Mouse (Mus musculus): ENCODE data around the gene Hpse2.

The Hpse2 gene

DNA sequence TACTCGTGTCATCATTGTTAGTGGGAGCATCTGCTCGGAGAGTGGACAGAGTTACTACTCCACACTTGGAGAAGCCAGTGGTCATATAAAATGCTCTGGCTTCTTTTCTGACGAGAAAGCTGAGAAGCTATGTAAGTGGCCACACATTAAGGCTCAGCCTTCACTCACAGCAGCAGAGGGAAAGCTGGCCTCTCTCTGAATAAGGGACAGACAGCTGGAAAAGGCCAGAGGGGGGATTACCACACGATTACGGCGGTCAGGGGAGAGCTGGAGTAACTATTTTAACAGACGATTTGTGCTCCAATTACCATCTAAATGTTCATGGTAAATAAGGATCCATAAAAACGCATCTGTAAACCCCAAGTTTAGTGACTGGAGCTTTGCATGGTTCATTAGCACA is 232.1 kb downstream of the Hpse2 start:
- no peak for DNase-seq (ENCODE audit: low spot score)

DNA sequence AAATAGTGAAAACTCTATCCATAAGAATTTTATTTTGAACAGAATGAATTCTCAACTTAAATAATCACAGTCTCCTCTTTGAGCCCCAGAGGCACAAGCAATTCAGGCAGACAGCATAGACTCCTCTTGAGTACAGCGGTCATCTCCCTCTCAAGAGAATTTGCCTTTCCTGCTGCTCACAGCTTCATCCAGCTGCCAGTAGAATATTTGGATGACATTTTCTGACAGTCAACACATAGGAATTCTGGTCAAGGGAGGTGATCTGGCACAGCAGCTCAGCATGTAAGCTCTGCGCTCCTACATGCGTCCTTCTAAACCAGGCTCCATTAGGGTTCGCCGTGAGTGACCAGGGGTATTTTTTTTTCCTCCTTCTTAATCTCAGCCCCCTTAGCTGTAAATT is 232.6 kb downstream of the Hpse2 start:
- DNase-seq (ENCODE audit: low spot score): no peak

DNA sequence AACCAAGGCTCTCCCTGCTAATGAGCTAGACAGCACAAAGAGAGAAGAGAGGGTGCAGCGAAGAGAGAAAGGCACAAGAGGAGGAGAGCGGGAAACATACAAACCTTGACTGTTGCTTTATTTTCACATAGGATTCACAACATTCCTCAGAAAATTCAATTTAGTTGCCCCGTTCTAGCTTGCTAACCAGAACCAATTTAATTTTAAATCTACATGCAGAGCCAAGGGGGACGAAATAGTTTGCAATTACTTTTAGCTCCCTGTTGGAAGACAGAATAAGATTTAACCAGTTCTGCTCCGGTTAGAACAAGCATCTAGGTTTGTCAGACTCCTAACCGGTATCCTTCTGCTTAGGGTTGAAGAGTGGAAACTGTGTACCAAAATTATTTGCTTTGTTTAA is 240.3 kb downstream of the Hpse2 start:
- no peak for DNase-seq (ENCODE audit: low spot score)

DNA sequence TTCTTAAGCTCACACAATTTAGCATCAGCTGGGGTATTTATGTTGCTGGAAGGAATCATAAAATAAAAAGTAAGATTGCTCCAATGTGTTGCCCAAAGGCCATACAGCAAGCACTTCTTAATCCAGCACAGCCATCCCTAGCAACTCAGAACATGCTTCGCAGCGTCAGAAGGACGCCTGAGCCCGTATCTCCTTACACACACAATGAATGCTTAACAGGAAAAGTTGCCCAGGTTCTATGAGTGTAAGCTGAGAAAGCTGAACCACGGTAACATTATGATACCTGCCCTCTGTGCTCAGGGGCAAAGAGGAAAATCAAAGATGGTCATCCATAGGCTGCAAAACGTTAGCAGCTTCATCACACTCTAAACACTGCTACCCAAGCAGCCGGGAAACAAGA is 241.3 kb downstream of the Hpse2 start:
- DNase-seq (ENCODE audit: low spot score): no peak

DNA sequence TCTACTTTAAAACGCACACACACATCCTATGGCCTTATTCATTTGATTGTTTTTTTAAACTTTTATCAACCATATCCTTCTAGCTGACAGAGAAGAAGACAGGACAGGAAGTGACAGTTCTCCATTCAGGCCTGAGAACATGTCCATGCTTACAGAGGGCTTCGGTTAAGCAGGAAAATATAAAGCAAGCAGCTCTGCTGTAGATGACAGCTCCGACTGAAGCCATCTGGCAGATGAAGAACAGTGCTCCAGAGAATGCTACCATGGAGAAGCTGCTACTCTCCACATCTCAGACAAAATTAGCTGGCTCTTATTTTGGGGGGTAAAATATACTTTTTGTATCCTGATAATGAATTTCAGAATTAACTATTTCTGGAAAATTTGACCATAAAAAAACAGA is 246.5 kb downstream of the Hpse2 start:
- no peak for DNase-seq (ENCODE audit: low spot score)

DNA sequence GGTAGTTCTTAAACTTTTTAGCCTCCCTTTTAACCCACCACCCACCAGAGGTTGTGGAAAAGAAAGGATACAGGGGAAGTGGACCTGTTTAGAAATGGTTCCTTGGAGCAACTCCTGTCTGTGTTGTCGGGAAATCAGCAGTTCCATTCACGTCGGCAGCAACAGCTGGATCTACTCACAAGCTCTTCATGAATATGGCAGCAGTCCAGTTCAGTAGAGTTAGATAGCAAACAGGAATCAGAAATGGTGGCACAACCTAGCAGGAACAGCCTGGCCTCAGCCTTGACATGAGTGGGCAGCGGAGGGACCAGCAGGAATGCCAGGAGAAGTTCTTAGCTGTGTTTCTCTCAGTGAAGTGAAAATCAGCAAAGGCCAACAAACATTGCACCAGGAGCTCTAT is 278.4 kb downstream of the Hpse2 start:
- no peak for DNase-seq (ENCODE audit: low spot score)

DNA sequence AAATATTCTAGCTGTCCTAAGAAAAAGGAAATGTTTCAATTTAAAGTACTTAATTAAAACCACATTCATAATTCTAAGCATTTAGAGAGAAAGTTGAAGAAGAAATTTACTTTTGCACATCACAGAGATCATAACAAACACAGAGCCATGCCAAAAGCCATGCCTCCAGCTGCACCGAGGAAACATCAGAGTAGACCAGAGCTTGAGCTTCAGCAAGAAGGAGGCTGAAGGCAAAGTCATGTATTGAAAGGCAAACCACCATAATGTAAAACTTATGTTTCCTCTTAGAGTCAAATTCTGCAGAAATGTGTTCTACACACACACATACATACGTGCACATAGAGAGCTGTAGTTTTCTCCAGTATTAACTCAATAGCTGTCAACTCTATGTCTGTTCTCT is 291.2 kb downstream of the Hpse2 start:
- DNase-seq (ENCODE audit: low spot score): no peak

DNA sequence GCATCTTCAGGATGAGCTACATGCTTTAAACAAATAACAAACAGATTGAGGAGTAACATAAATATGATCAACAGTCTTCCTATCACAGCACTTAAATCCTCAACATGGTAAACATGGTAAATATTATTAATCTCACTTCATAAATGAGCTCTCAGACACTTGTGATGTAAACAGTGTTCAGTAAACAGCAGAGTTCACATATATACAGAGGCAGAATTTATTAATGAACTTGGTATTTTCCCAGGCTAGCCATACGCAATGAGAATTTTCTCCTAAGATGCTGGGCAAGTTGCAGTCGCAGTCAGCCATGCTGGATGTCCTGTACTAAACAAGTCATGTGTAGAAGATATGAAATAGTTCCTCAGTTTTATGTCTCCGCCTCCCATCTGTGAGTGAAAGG is 300.9 kb downstream of the Hpse2 start:
- no peak for DNase-seq (ENCODE audit: low spot score)

DNA sequence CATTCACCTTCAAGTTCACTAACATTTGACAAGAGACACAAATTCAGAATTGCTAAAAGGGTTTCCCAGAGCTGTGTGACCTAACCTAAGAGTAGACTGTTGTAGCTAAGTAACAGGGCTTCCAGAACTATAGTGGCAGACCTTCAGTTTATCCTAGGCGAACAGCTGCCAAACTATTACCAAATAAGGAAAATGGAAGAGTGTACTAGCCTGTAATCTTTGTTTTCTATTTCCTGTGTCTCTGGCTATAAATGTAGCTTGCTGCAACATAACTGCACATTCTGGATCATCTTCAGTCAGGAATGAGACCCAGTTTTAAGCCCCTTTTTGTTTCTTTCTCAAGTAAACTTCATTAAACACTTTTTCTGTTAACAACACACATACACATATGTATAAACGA is 324.0 kb downstream of the Hpse2 start:
- DNase-seq (ENCODE audit: low spot score): no peak

DNA sequence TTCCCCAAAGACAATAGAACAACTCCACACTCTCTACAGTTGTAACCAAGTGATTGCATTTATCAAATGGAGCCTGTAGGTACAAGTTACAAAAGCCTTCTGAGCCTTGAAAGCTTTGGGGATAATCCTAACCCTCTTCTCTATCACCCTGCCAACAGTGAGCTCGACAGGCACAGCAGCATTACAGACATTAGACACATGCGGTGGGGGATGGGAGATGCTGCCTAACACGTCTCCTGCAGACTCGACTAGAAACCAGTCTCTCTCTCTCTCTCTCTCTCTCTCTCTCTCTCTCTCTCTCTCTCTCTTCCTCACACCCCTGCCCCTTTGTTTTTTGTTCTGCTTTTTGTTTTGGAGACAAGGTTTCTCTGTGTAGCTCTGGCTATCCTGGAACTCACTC is 343.6 kb downstream of the Hpse2 start:
- no peak for DNase-seq (ENCODE audit: low spot score)

DNA sequence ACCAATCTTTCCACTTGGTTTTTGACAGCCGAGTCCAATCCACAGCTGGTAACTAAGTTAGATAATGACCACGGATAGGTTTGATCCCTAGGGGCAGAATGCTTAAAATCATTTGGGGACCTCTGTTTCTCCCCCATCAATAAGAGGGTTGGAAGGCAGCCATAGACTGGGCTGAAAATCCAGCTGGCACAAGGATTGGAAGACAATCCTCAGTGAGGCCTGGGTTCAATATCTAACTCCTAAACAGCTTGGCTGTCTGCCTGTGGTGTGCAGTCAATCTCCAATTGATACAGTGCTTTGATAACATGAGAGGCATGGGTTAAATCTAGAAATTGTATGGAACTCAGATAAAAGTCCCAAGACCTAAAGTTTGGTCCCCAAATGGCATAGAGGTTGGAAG is 345.4 kb downstream of the Hpse2 start:
- DNase-seq (ENCODE audit: low spot score): no peak

DNA sequence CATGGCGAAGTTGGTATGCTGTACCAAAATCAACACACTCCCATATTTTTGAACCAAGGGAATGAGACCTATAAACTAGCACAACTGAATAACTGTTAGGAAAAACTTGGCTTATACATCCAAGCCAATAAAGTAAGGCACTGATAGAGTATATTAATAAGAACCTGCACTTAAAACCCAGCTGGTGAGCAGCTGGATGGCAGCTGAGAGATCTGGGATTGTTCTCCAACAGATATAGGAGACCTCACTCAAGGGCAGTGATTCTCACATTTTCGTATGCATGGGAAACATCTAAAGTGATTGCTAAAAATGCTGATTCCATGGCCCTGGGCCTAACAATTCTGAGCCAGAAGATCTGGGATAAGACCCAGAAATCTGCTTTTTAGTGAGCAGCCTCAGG is 345.9 kb downstream of the Hpse2 start:
- no peak for DNase-seq (ENCODE audit: low spot score)

DNA sequence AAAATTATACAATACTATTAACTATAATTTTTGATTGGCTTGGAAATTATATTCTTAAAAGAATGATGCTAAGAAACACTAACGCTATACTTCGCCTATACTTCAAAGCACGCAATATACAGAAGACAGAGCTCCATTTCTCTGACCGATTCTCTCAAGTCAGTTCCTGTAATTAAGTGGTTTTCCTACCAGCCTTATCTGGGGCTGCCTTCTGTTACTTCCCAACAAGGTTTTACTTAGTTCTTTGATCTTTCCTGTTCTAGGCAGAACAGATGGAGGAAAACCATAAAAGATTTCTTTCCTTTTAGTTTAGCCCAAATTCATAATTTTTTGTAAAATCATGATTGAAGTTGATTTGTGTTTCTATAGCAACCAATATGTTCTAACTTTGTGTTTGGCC is 351.8 kb downstream of the Hpse2 start:
- no peak for DNase-seq (ENCODE audit: low spot score)

DNA sequence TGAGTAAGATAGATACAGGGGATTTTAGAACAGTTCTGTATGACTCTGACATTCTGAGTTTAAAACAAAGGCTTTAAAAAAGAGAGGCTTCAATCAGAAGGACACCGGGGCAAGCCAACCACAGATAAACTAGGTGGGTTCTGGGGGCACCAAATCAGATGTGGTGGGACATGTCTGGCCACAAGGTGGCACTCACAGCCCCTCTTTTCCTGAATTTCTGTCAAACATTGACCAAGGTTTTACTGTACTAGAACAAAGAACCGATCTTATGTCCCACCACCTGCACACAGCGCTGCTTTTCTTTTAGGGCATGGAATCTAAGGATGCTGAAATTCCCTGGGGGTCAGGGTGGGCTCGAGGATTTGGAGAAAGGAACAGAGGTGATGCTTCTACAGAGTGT is 360.9 kb downstream of the Hpse2 start:
- DNase-seq (ENCODE audit: low spot score): no peak

DNA sequence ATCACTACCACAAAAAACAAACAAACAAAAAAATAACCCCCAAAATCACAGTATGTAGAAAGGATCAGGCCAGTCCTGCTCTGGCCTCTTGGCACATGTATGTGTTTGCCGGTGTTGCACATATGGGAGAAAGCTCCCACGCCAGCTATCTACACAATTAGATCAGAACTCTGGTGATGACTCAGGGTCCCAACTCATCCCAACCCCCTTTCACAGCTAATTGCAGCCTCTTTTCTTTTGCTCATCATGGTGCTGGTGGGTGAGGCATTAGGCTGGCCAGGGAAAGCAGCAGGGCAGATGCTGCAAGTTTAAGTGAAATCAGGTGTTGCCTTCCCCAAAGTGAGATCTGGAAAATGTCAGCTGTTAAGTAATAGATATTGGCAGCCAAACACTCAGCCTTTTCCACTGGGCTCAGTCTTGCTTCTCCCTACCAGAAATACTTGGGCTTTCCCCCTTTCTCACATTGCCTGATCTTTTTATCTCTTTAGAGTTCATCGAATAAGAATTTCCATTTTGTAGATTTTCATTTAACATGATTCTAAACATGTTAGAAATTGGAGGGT is 365.5 kb downstream of the Hpse2 start:
- no peak for DNase-seq (ENCODE audit: low spot score)

DNA sequence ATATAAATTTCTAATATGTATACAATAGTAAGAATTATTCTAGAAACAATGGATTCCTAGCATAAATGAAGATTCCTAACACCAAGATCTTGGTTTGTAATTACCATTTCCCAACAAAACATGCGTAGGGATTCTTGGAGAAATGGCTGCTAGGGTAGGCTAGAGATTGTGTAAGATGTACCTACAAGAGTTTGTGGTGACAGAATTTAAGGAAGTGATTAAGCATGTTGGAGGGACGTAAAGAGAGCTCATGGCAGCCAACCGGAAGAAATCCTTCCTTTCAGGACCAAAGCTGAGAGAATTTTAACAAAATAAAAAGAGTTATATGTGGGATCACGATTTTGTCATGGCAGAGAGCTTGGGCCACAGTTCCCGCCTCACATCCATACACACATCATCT is 369.4 kb downstream of the Hpse2 start:
- no peak for DNase-seq (ENCODE audit: low spot score)

DNA sequence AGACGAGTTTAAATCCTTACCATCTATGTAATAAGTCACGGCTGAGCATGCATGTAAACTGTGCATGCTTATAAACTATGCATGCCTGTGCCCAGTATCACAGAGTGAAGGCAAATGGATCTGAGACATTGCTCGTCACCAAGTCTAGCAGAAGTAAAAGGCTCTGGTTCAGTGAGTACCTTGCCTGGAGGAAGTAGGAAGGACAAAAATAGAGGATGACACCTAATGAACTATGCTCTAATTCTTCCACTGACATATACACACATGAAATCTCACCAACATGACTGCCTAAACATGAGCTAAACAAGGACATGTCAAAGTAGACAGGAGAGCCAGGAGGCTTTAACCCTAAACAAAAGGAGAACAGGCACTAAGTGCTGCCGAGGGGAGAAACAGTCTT is 391.7 kb downstream of the Hpse2 start:
- DNase-seq (ENCODE audit: low spot score): no peak

DNA sequence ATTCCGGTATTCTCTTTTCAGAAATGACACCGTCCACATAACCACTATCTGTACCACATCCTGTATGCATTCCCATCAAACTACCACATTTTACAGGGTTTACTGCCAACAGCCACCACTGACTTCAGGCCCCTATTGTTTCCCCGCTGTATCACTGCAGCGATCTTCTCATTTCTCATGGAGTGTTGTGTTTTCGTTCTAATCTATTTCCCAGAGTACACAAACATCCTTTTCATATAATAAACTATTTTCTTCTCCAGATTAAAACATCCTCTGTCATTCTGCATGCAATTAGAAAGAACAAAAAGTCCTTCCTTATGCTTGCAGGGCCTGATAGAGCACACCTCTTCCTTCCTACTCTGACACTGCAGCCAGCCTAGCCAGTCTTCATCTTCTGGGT is 399.3 kb downstream of the Hpse2 start:
- no peak for DNase-seq (ENCODE audit: low spot score)

DNA sequence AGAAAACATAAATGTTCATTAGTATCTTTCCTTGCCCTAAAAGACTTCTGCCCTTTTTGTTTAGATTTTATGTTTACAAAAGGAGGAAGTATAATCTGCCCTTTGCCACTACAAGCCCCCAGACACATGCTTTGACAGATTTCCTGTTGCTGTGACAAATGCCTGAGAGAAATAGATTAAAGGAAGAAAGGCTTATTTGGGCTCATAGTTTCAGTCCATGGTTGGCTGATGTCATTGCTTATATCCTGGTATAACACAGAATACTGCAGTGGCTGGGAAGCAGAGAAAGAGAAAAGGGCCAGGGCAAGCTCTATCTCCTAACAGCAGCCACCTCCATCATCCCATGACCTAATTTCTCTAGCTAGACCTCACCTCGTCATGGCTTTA is 401.8 kb downstream of the Hpse2 start:
- DNase-seq (ENCODE audit: low spot score): no peak

DNA sequence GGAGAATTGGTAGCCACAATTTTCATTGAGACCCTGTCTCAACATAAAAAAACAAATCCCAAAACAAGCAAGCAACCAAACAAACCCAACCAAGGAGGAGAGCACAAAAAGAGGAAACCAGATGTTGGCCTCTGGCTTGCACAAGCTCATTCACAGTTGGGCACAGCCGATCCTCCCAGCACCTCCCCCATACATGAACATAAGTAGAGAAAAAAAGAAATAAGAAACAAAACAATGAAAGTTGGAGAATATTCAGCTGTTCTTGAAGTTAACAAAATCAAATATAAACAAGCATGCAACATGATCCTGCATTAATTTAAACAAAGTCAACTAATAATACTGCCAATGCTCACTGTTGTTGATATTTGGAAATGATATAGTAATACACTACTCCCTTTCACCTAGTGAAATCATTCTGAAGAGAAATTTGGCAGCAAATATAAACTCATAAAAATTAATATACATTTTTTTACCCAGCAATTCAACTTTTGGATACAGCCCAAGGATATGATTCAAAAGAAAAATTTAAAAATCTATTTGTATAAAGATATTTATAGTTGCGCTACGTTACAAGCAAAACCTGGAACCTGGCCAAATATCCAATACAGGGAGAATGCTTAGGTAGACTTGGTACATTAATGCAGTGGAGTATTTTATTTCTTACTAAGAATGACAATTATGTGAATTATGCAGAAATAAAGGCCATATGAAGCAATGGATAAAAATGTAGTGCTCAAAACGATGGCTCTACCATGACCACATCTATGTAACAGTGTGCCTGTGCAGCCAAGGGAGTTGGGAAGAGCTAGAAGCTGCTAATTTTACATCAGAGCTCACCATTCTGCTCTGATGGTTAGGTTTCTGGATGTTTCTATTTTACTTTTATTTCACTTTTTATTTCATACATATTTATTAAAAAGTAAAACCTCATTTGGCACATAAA is 402.5 kb downstream of the Hpse2 start:
- no peak for DNase-seq (ENCODE audit: low spot score)

DNA sequence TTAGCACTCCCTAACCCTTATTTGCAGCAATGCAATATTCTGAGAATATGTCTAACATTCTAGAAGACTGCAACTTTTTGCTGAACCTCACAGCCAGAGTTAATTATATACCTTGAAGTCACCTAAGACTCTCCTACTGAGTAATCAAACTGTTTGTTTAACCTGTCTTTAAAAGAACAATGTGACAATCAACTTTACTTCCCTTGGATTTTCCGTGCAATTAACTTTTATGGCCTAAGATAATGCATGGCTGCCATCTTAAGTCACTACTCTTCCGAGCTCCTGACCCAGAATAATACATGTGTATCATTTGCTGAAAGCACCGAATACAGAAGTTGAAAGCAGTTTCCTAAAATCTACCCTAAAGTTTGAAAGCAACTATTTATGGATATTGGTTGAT is 407.6 kb downstream of the Hpse2 start:
- DNase-seq (ENCODE audit: low spot score): no peak

DNA sequence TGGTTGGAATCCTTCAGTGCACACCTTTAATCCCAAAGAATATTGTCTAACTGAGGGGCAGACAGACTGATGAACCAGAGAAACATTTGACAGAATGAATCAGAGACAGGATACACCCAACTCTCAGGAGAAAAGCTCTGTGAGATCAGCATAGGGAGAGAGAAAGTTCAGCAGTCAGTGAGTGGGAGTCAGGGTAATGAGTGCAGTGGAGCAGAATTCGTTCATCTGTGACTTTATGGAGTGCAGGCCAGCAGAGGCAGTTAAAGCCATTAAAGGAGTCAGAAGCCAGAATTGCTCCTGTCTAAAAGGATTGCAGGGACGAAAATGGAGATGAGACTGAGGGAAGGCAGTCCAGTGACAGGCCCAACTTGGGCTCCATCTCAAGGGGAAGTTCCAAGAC is 410.2 kb downstream of the Hpse2 start:
- DNase-seq (ENCODE audit: low spot score): no peak

DNA sequence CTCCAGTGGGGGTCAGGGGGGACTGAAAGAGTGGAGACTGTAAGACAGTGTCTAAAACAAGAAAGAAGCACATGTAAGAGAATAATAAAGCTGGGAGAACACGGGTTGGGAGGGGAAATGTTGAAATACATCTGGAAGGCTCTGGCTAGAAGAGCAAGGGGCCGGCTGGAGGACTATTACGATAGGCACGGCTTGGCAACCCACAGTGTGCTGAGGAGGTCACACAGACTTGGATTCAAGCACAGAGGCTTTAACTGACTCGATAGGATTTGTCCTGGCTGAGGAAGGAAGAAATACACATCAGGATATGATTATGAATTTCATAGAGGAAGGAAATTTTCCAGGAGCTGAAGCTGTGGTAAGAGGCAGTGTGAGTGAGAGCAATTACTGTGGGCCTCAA is 414.4 kb downstream of the Hpse2 start:
- DNase-seq (ENCODE audit: low spot score): no peak

DNA sequence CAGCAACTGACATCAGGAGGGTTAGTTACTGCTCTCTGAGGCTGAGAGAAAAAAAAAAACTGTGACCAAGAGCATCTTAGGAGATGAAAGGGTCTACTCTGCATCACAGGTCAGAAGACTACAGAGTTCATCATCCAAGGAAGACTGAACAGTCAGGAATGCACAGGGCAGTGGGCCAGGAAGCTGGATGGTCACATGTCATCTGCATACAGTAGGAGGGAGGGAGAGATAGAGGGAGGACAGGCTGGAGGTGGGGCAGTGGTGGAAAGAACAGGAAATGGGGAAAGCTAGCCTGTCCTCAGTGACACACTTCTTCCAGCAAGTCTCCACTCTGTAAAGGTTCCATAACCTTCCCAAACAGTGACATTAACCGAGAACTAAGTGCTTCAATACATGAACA is 423.0 kb downstream of the Hpse2 start:
- no peak for DNase-seq (ENCODE audit: low spot score)
